Mouse (Mus musculus) heart, embryonic 14.5 days (tissue): Measurements from ENCODE around the gene Rnase11. TPM values are rescaled to one million over a fixed set of nuclear protein-coding genes. Genes with fewer than 3 reads are reported as not detected.

Experiments
- ATAC-seq: fragments of 200-750 bp; cut with Nextera tagmentation; 2 replicates; pipeline ENCODE4 v1.8.0; 2017; ENCODE audit warnings: low read depth, moderate TSS enrichment; ENCODE audit not compliant: insufficient number of reproducible peaks, insufficient read depth, low FRiP score
- H3K27ac ChIP-seq, 2 experiments: fragments of 200-500 bp in 1 of 2; fragments of 300-500 bp in 1 of 2; sonication (generic) in 1 of 2; replicated peaks in 1 of 2; 2 replicates each; pipeline ENCODE4 v1.5.1; 2012 to 2014; ENCODE audit warnings: low read depth in 2 of 2, low read length in 2 of 2, control low read depth in 1 of 2, mild to moderate bottlenecking in 1 of 2, mixed read lengths in 1 of 2; ENCODE audit not compliant: control insufficient read depth in 1 of 2, insufficient read depth in 1 of 2
- H3K27me3 ChIP-seq: fragments of 300-500 bp; sonication (generic); 2 replicates; pipeline ENCODE4 v1.6.1; 2014; ENCODE audit warnings: mild to moderate bottlenecking, low read length, control low read depth; ENCODE audit not compliant: control insufficient read depth, insufficient read depth
- H3K36me3 ChIP-seq: fragments of 300-500 bp; sonication (generic); 2 replicates; pipeline ENCODE4 v1.6.1; 2014; ENCODE audit warnings: mild to moderate bottlenecking, control low read depth, low read length, mixed read lengths; ENCODE audit not compliant: control insufficient read depth, insufficient read depth
- H3K4me1 ChIP-seq, 2 experiments: fragments of 200-500 bp in 1 of 2; fragments of 300-500 bp in 1 of 2; sonication (generic) in 1 of 2; 2 replicates each; pipeline ENCODE4 v1.6.1; 2012 to 2014; ENCODE audit warnings: low read length in 2 of 2, control low read depth in 1 of 2, mixed read lengths in 1 of 2; ENCODE audit not compliant: control insufficient read depth in 2 of 2, insufficient read depth in 2 of 2
- H3K4me2 ChIP-seq: fragments of 300-500 bp; sonication (generic); 2 replicates; pipeline ENCODE4 v1.6.1; 2014; ENCODE audit warnings: mild to moderate bottlenecking, low read length
- H3K4me3 ChIP-seq, 2 experiments: fragments of 200-500 bp in 1 of 2; fragments of 300-500 bp in 1 of 2; sonication (generic) in 1 of 2; 2 replicates each; pipeline ENCODE4 v1.5.1; 2012 to 2014; ENCODE audit warnings: low read length in 2 of 2, mild to moderate bottlenecking in 2 of 2, control low read depth in 1 of 2, low read depth in 1 of 2, moderate library complexity in 1 of 2; ENCODE audit not compliant: control insufficient read depth in 1 of 2, insufficient read depth in 1 of 2
- H3K9ac ChIP-seq: fragments of 300-500 bp; sonication (generic); 2 replicates; pipeline ENCODE4 v1.6.1; 2014; ENCODE audit warnings: mild to moderate bottlenecking, low read length
- H3K9me3 ChIP-seq: fragments of 300-500 bp; sonication (generic); 2 replicates; pipeline ENCODE4 v1.6.1; 2016; ENCODE audit warnings: low read length, control low read depth; ENCODE audit not compliant: control insufficient read depth
- WGBS: fragments of 180-500 bp; shearing (Covaris S2); extraction: QIAGEN DNeasy Blood & Tissue Kit; methylation state at CpG from one replicate; pipeline ENCODE4 v1.1.7; 2014; 5-methylcytosine and 5-hydroxymethylcytosine counted together
- polyA plus RNA-seq: library from polyadenylated mRNA; unstranded; fragments of >200 nt; fragmentation: Nextera tagmentation; extraction: Ambion mirVana; gene quantifications from 2 replicates; pipeline ENCODE4 v1.2.1, GENCODE M21; 2014

Rnase11 gene
- polyA plus RNA-seq, 1 experiment from 2014 or later = not detected

- no peaks in the 10 kb centered on the region for H3K36me3 ChIP-seq
- no peak within 1 kb of the TSS for H3K4me2 ChIP-seq
- no peaks in the 10 kb centered on the region for H3K4me1 ChIP-seq
- H3K27me3 ChIP-seq = no peaks in the 10 kb centered on the region
- H3K9ac ChIP-seq = no peak within 1 kb of the TSS
- H3K27ac ChIP-seq = no peak within 1 kb of the TSS
- ATAC-seq = no peak
- no peaks in the 10 kb centered on the region for H3K9me3 ChIP-seq
- WGBS = 79% methylated on average over 3 of the region's 3 CpGs
- no peak within 1 kb of the TSS for H3K4me3 ChIP-seq
Measured at GRCm38 (mm10) chr14:51074335-51074734, 24.4 kb upstream of the Rnase11 start, which contains the start of gene Olfr750. Gene Olfr750 (minus strand): TSS chr14:51074435.

GRCm38 (mm10) chr14:51069617-51070016 is 19.7 kb upstream of the Rnase11 start:
- H3K9me3 ChIP-seq = no peaks in the 10 kb centered on the region
- no peaks in the 10 kb centered on the region for H3K27me3 ChIP-seq
- no peak overlapping the region for H3K27ac ChIP-seq
- peaks cover 0 to 5% of the 10 kb centered on the region in 2 experiments; a peak in 1 of 4 replicates for H3K4me1 ChIP-seq
- H3K4me3 ChIP-seq = no peak overlapping the region
- H3K9ac ChIP-seq = no peak overlapping the region
- H3K4me2 ChIP-seq = no peak overlapping the region
- 88% methylated on average over 2 of the region's 2 CpGs for WGBS
- no peak for ATAC-seq
- H3K36me3 ChIP-seq = no peaks in the 10 kb centered on the region

GRCm38 (mm10) chr14:51068956-51069355 is 19.0 kb upstream of the Rnase11 start:
- Histone ChIP-seq H3K4me2 (no peak overlapping the region), H3K27me3 (no peaks in the 10 kb centered on the region), H3K4me1 (peaks cover 0 to 5% of the 10 kb centered on the region in 2 experiments; a peak in 1 of 4 replicates), H3K9ac (no peak overlapping the region), H3K4me3 (no peak overlapping the region), H3K9me3 (no peaks in the 10 kb centered on the region), H3K36me3 (no peaks in the 10 kb centered on the region), H3K27ac (no peak overlapping the region)
- 86% methylated on average over 5 of the region's 5 CpGs for WGBS
- no peak for ATAC-seq

- H3K27me3 ChIP-seq = no peaks in the 10 kb centered on the region
- H3K27ac ChIP-seq = no peak overlapping the region
- H3K4me3 ChIP-seq = no peak overlapping the region
- no peak for ATAC-seq
- H3K9ac ChIP-seq = no peak overlapping the region
- H3K36me3 ChIP-seq = no peaks in the 10 kb centered on the region
- peaks cover 3 to 6% of the 10 kb centered on the region in 2 experiments; a peak in 1 of 4 replicates for H3K4me1 ChIP-seq
- H3K4me2 ChIP-seq = no peak overlapping the region
- no peaks in the 10 kb centered on the region for H3K9me3 ChIP-seq
- WGBS = 86% methylated on average over 5 of the region's 5 CpGs
Measured at GRCm38 (mm10) chr14:51060761-51061160, 10.8 kb upstream of the Rnase11 start.

GRCm38 (mm10) chr14:51057401-51057831 is 7.5 kb upstream of the Rnase11 start, which contains the start of gene Rnase12:
Gene Rnase12 (minus strand): TSS chr14:51057661.
- WGBS = 35% methylated on average over 9 of the region's 9 CpGs
- H3K27me3 ChIP-seq = no peaks in the 10 kb centered on the region
- H3K9ac ChIP-seq = no peak within 1 kb of the TSS
- H3K4me2 ChIP-seq = no peak within 1 kb of the TSS
- peaks cover 4 to 7% of the 10 kb centered on the region in 2 experiments; a peak in 1 of 4 replicates for H3K4me1 ChIP-seq
- peak within 1 kb of the TSS; percentile 5 to 28; a peak in 2 of 4 replicates for H3K27ac ChIP-seq
- no peaks in the 10 kb centered on the region for H3K9me3 ChIP-seq
- no peak within 1 kb of the TSS for H3K4me3 ChIP-seq
- no peaks in the 10 kb centered on the region for H3K36me3 ChIP-seq
- ATAC-seq = no peak; the same call in 1 of the 2 replicates

GRCm38 (mm10) chr14:51054243-51055237 is 4.6 kb upstream of the Rnase11 start:
- 73% methylated on average over 13 of the region's 13 CpGs for WGBS
- no peak overlapping the region for H3K4me3 ChIP-seq
- H3K4me1 ChIP-seq = peaks cover 4 to 7% of the 10 kb centered on the region in 2 experiments; a peak in 2 of 4 replicates
- no peaks in the 10 kb centered on the region for H3K36me3 ChIP-seq
- H3K27ac ChIP-seq = no peak overlapping the region
- no peaks in the 10 kb centered on the region for H3K27me3 ChIP-seq
- H3K9me3 ChIP-seq = no peaks in the 10 kb centered on the region
- no peak overlapping the region for H3K9ac ChIP-seq
- ATAC-seq = no peak
- H3K4me2 ChIP-seq = no peak overlapping the region

GRCm38 (mm10) chr14:51053176-51053575 is 3.2 kb upstream of the Rnase11 start:
- Histone ChIP-seq H3K9ac (no peak overlapping the region), H3K9me3 (no peaks in the 10 kb centered on the region), H3K4me3 (no peak overlapping the region), H3K4me1 (peaks cover 4 to 7% of the 10 kb centered on the region in 2 experiments; a peak in 2 of 4 replicates), H3K36me3 (no peaks in the 10 kb centered on the region), H3K27me3 (no peaks in the 10 kb centered on the region), H3K27ac (no peak overlapping the region), H3K4me2 (no peak overlapping the region)
- ATAC-seq = no peak
- 71% methylated on average over 5 of the region's 5 CpGs for WGBS
